Mouse (Mus musculus): ENCODE measurements around the gene Brap. TPM values are rescaled to one million over a fixed set of nuclear protein-coding genes. Genes with fewer than 3 reads are reported as not detected.
"Not testable (repeated sequence)": the region's sequence is repeated elsewhere in the genome, so short reads cannot be mapped to it uniquely, and the experiment has no call there.

The Brap gene
- polyA plus RNA-seq, 2 experiments from 2014 or later: 11.5 to 14.1 TPM

- no peak for ATAC-seq
These were observed 10.0 kb downstream of the Brap start for GRCm38 (mm10) chr5:121670412-121670811.

DNA sequence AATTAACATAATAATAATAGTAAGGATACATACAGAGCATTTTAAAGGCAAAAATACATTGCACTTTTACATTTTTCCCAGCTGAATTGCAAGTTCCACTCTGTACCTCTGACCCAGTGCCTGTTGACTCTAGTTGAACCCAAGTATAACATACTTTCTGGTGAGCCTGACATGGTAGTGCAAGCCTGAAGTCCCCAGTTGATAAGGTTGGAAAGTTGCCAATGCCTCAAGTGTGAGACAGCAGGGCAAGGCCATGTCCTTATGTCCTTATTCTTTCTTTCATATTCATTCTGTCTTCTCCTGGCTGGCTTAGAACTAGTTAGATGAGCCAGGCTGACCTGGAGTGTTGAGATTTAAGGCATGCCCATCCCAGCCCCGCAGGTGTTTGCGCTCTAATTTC is 21.9 kb downstream of the Brap start:
- no peak for ATAC-seq

GRCm38 (mm10) chr5:121685495-121685894 is 25.1 kb downstream of the Brap start:
- no peak for ATAC-seq

GRCm38 (mm10) chr5:121686113-121686898 is 25.9 kb downstream of the Brap start:
- no peak for ATAC-seq

- ATAC-seq: no peak
These were observed 30.3 kb downstream of the Brap start for GRCm38 (mm10) chr5:121690482-121691211.

DNA sequence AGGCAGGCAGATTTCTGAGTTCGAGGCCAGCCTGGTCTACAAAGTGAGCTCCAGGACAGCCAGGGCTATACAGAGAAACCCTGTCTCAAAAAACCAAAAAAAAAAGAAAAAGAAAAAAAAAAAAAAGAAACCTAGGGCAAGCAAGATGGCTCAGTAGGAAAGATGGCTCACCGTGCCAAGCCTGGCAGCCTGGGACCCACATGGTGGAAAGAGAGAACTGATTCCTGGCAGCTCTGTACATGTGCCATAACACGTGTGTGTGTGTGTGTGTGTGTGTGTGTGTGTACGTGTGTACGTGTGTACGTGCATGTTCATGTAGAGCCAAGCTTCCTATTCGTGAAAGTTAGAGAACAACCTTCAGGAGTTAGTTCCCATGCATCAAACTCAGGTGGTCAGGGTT is 31.1 kb downstream of the Brap start:
- ATAC-seq: not testable (repeated sequence)

- ATAC-seq: no peak
These were observed 32.5 kb downstream of the Brap start for GRCm38 (mm10) chr5:121692897-121693296.

DNA sequence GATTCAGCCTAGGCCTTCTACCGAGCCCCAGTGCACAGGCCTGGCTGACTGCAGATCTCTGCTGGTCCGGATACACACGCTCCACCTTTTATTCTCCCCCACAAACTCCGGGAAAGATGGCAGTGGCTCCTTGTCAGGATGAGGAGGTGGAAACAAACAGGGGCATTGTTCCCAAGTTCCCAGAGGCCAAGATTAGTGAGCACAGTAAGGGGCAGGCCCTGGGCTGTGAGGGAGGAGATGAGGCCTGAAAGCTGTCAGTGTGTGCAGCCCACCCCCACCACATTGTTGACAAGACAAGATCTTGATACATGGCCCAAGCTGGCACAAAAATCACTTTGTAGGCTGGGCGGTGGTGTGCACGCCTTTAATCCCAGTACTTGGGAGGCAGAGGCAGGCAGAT is 36.4 kb downstream of the Brap start:
- ATAC-seq: no peak

DNA sequence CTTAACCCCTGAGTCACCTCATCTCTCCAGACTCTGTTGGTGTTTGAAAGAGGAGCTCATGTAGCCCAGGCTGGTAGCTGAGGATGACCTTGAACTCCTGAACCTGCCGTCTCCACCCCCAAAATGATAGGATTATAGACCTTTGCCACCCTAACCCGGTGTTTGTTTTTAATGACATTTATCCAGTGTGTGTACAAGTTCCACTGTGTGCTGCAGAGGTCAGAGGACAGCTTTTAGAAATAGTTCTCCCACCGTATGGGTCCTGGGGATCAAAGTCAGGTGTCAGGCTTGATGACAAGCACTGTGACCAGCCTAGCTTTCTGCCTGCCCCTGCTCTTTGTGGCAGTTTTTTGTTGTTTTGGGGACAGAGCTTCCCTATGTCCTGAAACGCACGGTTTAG is 39.5 kb downstream of the Brap start:
- no peak for ATAC-seq

GRCm38 (mm10) chr5:121700496-121700895 is 40.1 kb downstream of the Brap start:
- no peak for ATAC-seq

- ATAC-seq: no peak
These were observed 40.9 kb downstream of the Brap start for GRCm38 (mm10) chr5:121701111-121701769.

GRCm38 (mm10) chr5:121703341-121703740 is 43.0 kb downstream of the Brap start:
- no peak for ATAC-seq

GRCm38 (mm10) chr5:121704512-121705248 is 44.3 kb downstream of the Brap start:
- no peak for ATAC-seq

- no peak for ATAC-seq
These were observed 50.0 kb downstream of the Brap start for GRCm38 (mm10) chr5:121710402-121710801.

GRCm38 (mm10) chr5:121710851-121711173 is 50.4 kb downstream of the Brap start:
- peak; percentile 11 for ATAC-seq

DNA sequence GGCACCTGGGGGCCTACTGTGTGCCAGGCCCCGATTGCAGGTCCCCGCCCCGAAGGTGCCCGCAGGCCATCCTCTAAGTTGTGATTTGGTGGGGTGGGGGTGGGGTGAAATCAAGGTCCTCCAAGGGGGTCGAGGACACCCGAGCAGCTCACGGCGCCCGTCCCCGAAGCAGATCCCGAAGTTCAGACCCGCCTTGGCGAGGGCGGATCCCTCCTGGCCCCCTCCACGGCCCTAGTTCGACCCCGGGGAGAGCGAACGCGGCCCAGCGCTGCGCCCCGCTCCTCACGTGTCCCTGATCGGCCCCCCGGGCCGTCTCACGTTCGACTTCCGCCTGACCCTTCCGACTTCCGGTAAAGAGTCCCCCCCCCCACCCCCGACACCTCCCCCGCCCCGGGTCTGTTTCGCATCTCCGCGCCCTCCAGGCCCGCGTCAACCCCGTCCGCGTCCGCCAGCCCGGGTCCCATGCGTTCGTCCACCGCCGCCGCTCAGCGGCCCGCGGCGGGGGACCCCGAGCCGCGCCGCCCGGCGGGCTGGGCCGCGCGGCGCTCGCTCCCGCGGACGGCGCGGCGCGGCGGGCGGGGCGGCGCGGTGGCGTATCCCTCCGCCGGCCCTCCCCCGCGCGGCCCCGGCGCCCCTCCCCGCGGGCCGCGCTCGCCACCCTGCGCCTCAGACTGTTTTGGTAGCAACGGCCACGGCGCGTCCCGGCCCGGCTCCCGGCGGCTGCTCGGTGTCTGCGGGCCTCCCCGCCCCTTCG is 51.0 kb downstream of the Brap start, which contains the start of gene Atxn2:
Gene Atxn2, plus strand, starts transcription at position 164 of the 754 bp plus-strand sequence.
- ATAC-seq: peak; percentile 57

DNA sequence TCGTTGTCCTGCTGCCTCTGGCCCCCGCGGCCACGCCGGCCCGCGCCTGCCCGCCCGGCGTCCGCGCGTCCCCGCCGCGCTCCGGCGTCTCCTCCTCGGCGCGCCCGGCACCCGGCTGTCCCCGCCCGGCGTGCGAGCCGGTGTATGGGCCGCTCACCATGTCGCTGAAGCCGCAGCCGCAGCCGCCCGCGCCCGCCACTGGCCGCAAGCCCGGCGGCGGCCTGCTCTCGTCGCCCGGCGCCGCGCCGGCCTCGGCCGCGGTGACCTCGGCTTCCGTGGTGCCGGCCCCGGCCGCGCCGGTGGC is 51.5 kb downstream of the Brap start:
- ATAC-seq: peak; percentile 33

DNA sequence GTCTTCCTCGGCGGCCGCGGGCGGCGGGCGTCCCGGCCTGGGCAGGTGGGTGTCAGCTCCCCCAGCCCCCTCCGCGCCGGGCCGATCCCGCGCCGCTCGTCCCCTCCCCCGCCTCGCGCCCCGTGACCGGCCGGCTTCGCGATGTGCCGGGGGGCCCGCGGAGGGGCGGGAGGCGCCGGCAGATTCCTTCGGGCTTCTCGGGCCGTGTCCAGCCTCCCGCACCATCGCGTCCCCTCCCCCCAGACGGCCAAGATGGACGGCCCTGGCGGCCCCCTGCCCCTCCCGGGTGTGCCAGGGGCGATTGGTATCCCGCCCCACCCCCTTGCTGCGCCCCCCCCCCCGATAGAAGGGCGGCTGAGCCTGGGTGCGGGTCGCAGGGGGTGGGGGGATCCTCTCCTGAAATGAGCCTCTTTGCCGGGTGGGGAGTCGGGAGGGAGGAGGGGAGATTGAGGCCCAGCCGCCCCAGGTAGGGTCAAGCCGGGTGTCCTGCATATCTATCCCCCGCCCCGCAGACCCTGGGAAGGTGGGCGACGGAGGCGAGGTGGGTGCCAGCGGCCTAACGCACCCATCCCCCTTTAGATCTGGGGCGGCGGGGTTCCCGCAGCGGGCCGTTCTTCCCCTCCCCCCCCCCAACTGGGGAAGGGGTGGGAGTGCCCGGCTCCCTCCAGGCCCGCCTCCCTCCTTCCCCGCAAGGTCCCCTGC is 52.0 kb downstream of the Brap start:
- ATAC-seq: no peak

GRCm38 (mm10) chr5:121712934-121713538 is 52.7 kb downstream of the Brap start:
- no peak for ATAC-seq

- ATAC-seq: no peak
These were observed 54.0 kb downstream of the Brap start for GRCm38 (mm10) chr5:121714331-121714730.

DNA sequence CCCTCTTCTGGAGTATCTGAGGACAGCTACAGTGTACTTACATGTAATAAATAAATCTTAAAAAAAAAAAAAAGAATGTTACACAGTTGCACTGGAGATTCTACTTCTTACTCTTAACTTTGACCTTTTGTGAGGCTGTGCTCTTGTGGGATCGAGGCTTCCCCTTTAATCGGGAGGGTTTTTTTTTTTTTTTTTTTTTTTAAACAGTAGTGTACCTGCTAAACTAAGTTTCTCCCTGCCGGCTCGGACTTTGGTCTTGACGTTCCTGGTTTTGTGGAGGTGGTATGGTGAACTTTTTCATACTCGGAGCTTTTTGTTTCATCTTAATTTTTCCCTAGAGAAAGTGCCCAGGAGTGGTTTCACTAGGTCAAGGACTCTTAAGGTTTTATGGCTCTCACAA is 54.6 kb downstream of the Brap start:
- no peak for ATAC-seq
